Mouse (Mus musculus) stomach, postnatal 0 days (tissue): Measurements from ENCODE around the gene Mef2c.

Source experiments
- CTCF ChIP-seq: IDR thresholded peaks from 2 replicates; pipeline ENCODE4 v1.5.1; 2016; ENCODE audit warnings: antibody characterized with exemption, low read depth, mild to moderate bottlenecking, moderate library complexity
- EP300 ChIP-seq: optimal IDR thresholded peaks from 2 replicates; pipeline ENCODE3; 2016; ENCODE audit warnings: antibody characterized with exemption

DNA sequence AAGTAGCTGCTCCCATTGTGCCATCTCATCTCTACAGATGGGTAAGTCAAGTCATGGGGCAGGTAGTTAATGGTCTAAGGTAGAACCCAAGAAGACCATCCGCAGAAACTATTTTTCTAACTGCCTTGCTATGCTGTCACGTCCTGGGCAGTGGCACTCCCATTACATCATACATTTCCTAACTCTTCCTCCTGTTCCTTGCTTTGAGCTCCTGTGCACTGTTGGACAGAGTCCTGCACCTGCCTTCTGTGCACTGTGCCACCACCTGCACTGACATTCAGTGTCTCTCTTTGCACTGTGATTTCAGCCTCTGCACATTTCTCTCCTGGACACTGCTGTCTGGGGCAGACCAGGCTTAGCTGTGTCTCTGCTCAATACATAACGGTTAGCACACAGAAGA, 134.9 kb downstream of the Mef2c start:
- TF ChIP-seq CTCF: no peak
- TF ChIP-seq EP300: no peak
